Mouse (Mus musculus) cerebellum, adult 2 months (tissue): Measurements from ENCODE around the gene Stat4. TPM values are rescaled to one million over a fixed set of nuclear protein-coding genes. Genes with fewer than 3 reads are reported as not detected.
A peak's percentile ranks its signal among the peaks of the same experiment; 100 is the strongest.

Experiments used
- DNase-seq, 2 experiments: peaks; one replicate each; pipeline ENCODE4 v3.0.0; 2021
- H3K27ac ChIP-seq: fragments of 200-500 bp; 2 replicates; pipeline ENCODE4 v1.5.1; 2012; ENCODE audit warnings: low read length, control low read depth, inconsistent platforms; ENCODE audit not compliant: insufficient read depth
- H3K27me3 ChIP-seq: fragments of 200-500 bp; 2 replicates; pipeline ENCODE4 v1.6.1; 2012; ENCODE audit warnings: inconsistent platforms, mild to moderate bottlenecking, low read length, moderate library complexity; ENCODE audit not compliant: control insufficient read depth, insufficient read depth
- H3K4me1 ChIP-seq: fragments of 200-500 bp; 2 replicates; pipeline ENCODE4 v1.6.1; 2011; ENCODE audit warnings: low read length; ENCODE audit not compliant: control insufficient read depth, insufficient read depth
- H3K4me3 ChIP-seq: fragments of 200-500 bp; replicated peaks from 2 replicates; pipeline ENCODE3; 2011; ENCODE audit warnings: mild to moderate bottlenecking, low read depth, low read length, control low read depth; ENCODE audit not compliant: insufficient read depth
- CTCF ChIP-seq: fragments of 200-500 bp; IDR thresholded peaks from 2 replicates; pipeline ENCODE4 v1.5.1; 2011; ENCODE audit warnings: low read depth, mild to moderate bottlenecking, control low read depth, low read length, moderate library complexity, borderline replicate concordance; ENCODE audit not compliant: insufficient read depth
- POLR2A ChIP-seq: fragments of 200-500 bp; IDR thresholded peaks from 2 replicates; pipeline ENCODE4 v1.6.1; 2011; ENCODE audit warnings: low read length, control low read depth, borderline replicate concordance; ENCODE audit not compliant: insufficient read depth
- WGBS: fragments of 180-500 bp; shearing (Covaris S2); methylation state at CpG from one replicate; pipeline ENCODE4 v1.1.7; 2018; 5-methylcytosine and 5-hydroxymethylcytosine counted together
- polyA plus RNA-seq: library from polyadenylated mRNA; depleted of rRNA; stranded (reverse); fragments of >200 nt; gene quantifications from 2 replicates; pipeline ENCODE4 v1.2.3, GENCODE M21; 2012

The Stat4 gene
- polyA plus RNA-seq, 1 experiment = 0.03 TPM

GRCm38 (mm10) chr1:52121052-52121451 is 134.1 kb downstream of the Stat4 start:
- peaks cover 2% of the 10 kb centered on the region; the same call in 1 of the 2 replicates for H3K4me1 ChIP-seq
- TF ChIP-seq POLR2A = no peak
- TF ChIP-seq CTCF = no peak
- no peak overlapping the region for H3K27ac ChIP-seq
- DNase-seq = no peak
- 91% methylated on average over 3 of the region's 3 CpGs for WGBS
- H3K27me3 ChIP-seq = no peaks in the 10 kb centered on the region
- no peak overlapping the region for H3K4me3 ChIP-seq

GRCm38 (mm10) chr1:52124818-52125217 is 137.9 kb downstream of the Stat4 start:
- Histone ChIP-seq H3K27me3 (no peaks in the 10 kb centered on the region), H3K4me1 (peaks cover 2% of the 10 kb centered on the region; the same call in 1 of the 2 replicates), H3K4me3 (no peak overlapping the region), H3K27ac (no peak overlapping the region)
- 75% methylated on average over 3 of the region's 3 CpGs for WGBS
- TF ChIP-seq CTCF = no peak
- no peak for TF ChIP-seq POLR2A
- DNase-seq = no peak

DNA sequence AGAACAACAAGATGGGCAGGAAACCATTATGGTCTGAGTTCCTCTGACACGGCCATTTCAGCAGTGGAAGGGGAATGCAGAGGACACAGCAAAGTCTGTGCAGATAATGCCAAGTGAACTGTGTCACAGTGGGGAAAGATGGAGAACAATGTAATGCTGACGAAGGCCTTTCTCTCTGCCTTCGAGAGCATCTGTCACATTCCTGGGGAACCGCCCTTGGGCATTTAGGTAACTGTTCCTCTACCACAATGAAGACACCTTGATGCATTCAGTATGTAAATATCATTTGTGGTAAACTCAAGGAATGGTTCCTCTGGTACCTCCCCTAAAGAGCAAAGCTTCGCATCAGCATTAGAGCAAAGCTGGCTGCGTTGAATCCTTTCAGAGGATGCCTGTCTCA is 140.4 kb downstream of the Stat4 start:
- no peak for DNase-seq
- WGBS = 91% methylated on average over 6 of the region's 6 CpGs
- no peak overlapping the region for H3K4me3 ChIP-seq
- H3K27me3 ChIP-seq = no peaks in the 10 kb centered on the region
- no peak overlapping the region for H3K27ac ChIP-seq
- H3K4me1 ChIP-seq = no peaks in the 10 kb centered on the region
- TF ChIP-seq POLR2A (no peak), CTCF (no peak)

GRCm38 (mm10) chr1:52129794-52130193 is 142.8 kb downstream of the Stat4 start:
- H3K27me3 ChIP-seq = no peaks in the 10 kb centered on the region
- no peak for DNase-seq
- H3K27ac ChIP-seq = no peak overlapping the region
- H3K4me1 ChIP-seq = no peaks in the 10 kb centered on the region
- TF ChIP-seq POLR2A = no peak
- TF ChIP-seq CTCF = no peak
- H3K4me3 ChIP-seq = no peak overlapping the region
- WGBS = 78% methylated on average over 6 of the region's 6 CpGs

GRCm38 (mm10) chr1:52131787-52132377 is 144.9 kb downstream of the Stat4 start:
- DNase-seq = no peak
- Histone ChIP-seq H3K27ac (no peak overlapping the region), H3K4me3 (no peak overlapping the region), H3K27me3 (no peaks in the 10 kb centered on the region), H3K4me1 (no peaks in the 10 kb centered on the region)
- 59% methylated on average over 11 of the region's 11 CpGs for WGBS
- TF ChIP-seq CTCF (peak; percentile 39; the same call in 1 of the 2 replicates), POLR2A (no peak)

GRCm38 (mm10) chr1:52133254-52133653 is 146.3 kb downstream of the Stat4 start:
- Histone ChIP-seq H3K27ac (no peak overlapping the region), H3K4me1 (no peaks in the 10 kb centered on the region), H3K4me3 (no peak overlapping the region), H3K27me3 (no peaks in the 10 kb centered on the region)
- TF ChIP-seq POLR2A (no peak), CTCF (no peak)
- WGBS = 78% methylated on average over 8 of the region's 8 CpGs
- no peak for DNase-seq

DNA sequence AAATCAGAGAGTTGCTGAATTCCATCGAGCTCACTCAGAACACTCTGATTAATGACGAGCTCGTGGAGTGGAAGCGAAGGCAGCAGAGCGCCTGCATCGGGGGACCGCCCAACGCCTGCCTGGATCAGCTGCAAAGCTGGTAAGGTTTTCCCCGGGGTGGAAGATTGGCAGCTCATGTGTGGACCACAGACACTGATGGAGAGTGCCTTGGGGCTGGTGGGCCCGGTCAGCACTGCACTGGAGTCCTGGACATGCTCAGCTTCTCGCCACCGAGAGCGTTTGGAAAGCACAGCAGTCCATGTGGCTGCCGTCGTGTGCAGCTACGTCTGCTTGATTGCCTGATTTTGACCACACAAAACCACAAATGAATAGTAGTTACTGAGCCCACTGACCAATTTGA is 150.3 kb downstream of the Stat4 start:
- H3K4me3 ChIP-seq = no peak overlapping the region
- no peaks in the 10 kb centered on the region for H3K27me3 ChIP-seq
- 68% methylated on average over 16 of the region's 16 CpGs for WGBS
- no peak for DNase-seq
- TF ChIP-seq POLR2A = no peak
- TF ChIP-seq CTCF = no peak
- H3K4me1 ChIP-seq = no peaks in the 10 kb centered on the region
- no peak overlapping the region for H3K27ac ChIP-seq

- no peaks in the 10 kb centered on the region for H3K4me1 ChIP-seq
- TF ChIP-seq CTCF = no peak
- TF ChIP-seq POLR2A = no peak
- WGBS = 88% methylated on average over 9 of the region's 9 CpGs
- DNase-seq = no peak
- H3K4me3 ChIP-seq = no peak overlapping the region
- H3K27me3 ChIP-seq = no peaks in the 10 kb centered on the region
- no peak overlapping the region for H3K27ac ChIP-seq
These were observed 153.6 kb downstream of the Stat4 start for GRCm38 (mm10) chr1:52140534-52140933.

- Histone ChIP-seq H3K4me3 (no peak overlapping the region), H3K4me1 (no peaks in the 10 kb centered on the region), H3K27ac (no peak overlapping the region), H3K27me3 (no peaks in the 10 kb centered on the region)
- TF ChIP-seq CTCF (no peak), POLR2A (no peak)
- WGBS = 86% methylated on average over 3 of the region's 3 CpGs
- no peak for DNase-seq
These were observed 154.5 kb downstream of the Stat4 start for GRCm38 (mm10) chr1:52141482-52141881.
